Mouse (Mus musculus): ENCODE measurements around the gene Ribc2.

Ribc2 gene

GRCm38 (mm10) chr15:85131275-85132192 lies at the start of gene Ribc2, which contains the start of gene Smc1b:
Gene Ribc2 (plus strand): TSS chr15:85132078.
Gene Smc1b (minus strand): TSS chr15:85131964.
- peak; percentile 82 for DNase-seq

GRCm38 (mm10) chr15:85085641-85086040 lies 46.2 kb upstream of the Ribc2 start:
- no peak for DNase-seq

GRCm38 (mm10) chr15:85132193-85132520 lies 279 bp downstream of the Ribc2 start:
- DNase-seq, result no peak

- no peak for DNase-seq
Observed at GRCm38 (mm10) chr15:85135143-85135542, 3.3 kb downstream of the Ribc2 start.

GRCm38 (mm10) chr15:85141290-85141689 lies 9.4 kb downstream of the Ribc2 start:
- no peak for DNase-seq

GRCm38 (mm10) chr15:85142441-85142840 lies 10.6 kb downstream of the Ribc2 start:
- no peak for DNase-seq

GRCm38 (mm10) chr15:85143161-85143560 lies 11.3 kb downstream of the Ribc2 start:
- DNase-seq, result no peak

GRCm38 (mm10) chr15:85143747-85144146 lies 11.9 kb downstream of the Ribc2 start:
- DNase-seq, result no peak

- no peak for DNase-seq
Observed at GRCm38 (mm10) chr15:85144249-85144648, 12.4 kb downstream of the Ribc2 start.

- peak; percentile 85 for DNase-seq
Observed at GRCm38 (mm10) chr15:85151433-85151918, 19.6 kb downstream of the Ribc2 start.

- no peak for DNase-seq
Observed at GRCm38 (mm10) chr15:85152577-85152976, 20.7 kb downstream of the Ribc2 start.

GRCm38 (mm10) chr15:85154091-85154490 lies 22.2 kb downstream of the Ribc2 start:
- DNase-seq, result no peak

- no peak for DNase-seq
Observed at GRCm38 (mm10) chr15:85156198-85156597, 24.3 kb downstream of the Ribc2 start.

- DNase-seq, result no peak
Observed at GRCm38 (mm10) chr15:85161416-85161815, 29.5 kb downstream of the Ribc2 start.

- DNase-seq, result no peak
Observed at GRCm38 (mm10) chr15:85162693-85163663, 31.1 kb downstream of the Ribc2 start.

GRCm38 (mm10) chr15:85166433-85166933 lies 34.6 kb downstream of the Ribc2 start:
- peak; percentile 30 for DNase-seq

- no peak for DNase-seq
Observed at GRCm38 (mm10) chr15:85167086-85167679, 35.3 kb downstream of the Ribc2 start.

- DNase-seq, result no peak
Observed at GRCm38 (mm10) chr15:85172054-85172453, 40.2 kb downstream of the Ribc2 start.

GRCm38 (mm10) chr15:85173425-85173824 lies 41.5 kb downstream of the Ribc2 start:
- no peak for DNase-seq

GRCm38 (mm10) chr15:85174060-85174459 lies 42.2 kb downstream of the Ribc2 start:
- no peak for DNase-seq

GRCm38 (mm10) chr15:85177576-85177975 lies 45.7 kb downstream of the Ribc2 start:
- DNase-seq, result peak; percentile 76

GRCm38 (mm10) chr15:85178172-85178571 lies 46.3 kb downstream of the Ribc2 start:
- no peak for DNase-seq
